14 mouse cellular contexts compared by ENCODE assay signal in the genomic region with DNA sequence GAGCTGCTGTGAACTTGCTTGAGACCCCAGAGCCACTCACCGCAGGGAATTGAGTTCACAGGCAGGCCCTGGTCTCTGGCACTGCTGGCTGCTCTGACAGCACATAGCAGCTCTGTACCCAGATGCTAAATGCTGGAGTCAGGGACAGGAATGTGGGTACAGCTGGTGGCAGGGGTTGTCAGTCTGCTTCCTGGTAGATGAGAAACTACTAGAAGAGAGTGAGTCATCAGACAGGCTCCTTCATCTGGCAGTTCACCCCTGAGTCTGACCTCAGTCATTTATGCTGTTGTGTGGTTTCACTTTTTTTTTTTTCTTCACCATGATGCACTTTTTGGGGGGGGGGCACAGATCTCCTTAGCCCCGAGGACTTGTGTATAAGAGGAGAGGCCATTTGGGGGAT. TPM values are rescaled to one million over a fixed set of nuclear protein-coding genes. Genes with fewer than 3 reads are reported as not detected.
DNase-seq lines count a peak whose midpoint lies in the region; ATAC-seq lines count a peak whose summit lies in the region.
"Had no signal": no experiment of that assay in that cellular context is flagged by ENCODE, and none has a peak within 500 bp of the region (broad histone marks: within the 10 kb centered on the region; RNA-seq: fewer than 3 reads in every experiment).

No protein-coding gene starts in this region.

- H3K9ac ChIP-seq in hindbrain, embryonic 13.5 days, result peak overlapping the region; percentile 14; the same call in 1 of the 2 replicates
- no peak overlapping the region for H3K9ac ChIP-seq in hindbrain, embryonic 11.5 days (ENCODE audit: low read depth, low read length)
- H3K9ac ChIP-seq: intestine, embryonic 15.5 days had no signal

- H3K4me3 ChIP-seq in hindbrain, embryonic 13.5 days, result no peak overlapping the region
- no peak overlapping the region for H3K4me3 ChIP-seq in hindbrain, embryonic 11.5 days (ENCODE audit: low read depth, low read length)
- H3K4me3 ChIP-seq: intestine, embryonic 15.5 days had no signal

- WGBS in hindbrain, embryonic 13.5 days, result 63% methylated on average over 2 of the region's 2 CpGs
- WGBS in hindbrain, embryonic 11.5 days, result 73% methylated on average over 2 of the region's 2 CpGs

- 0 out of 2 replicates have a peak, but pooled peaks cover 7% of the 10 kb centered on the region for H3K27me3 ChIP-seq in hindbrain, embryonic 13.5 days
- no peaks in the 10 kb centered on the region for H3K27me3 ChIP-seq in hindbrain, embryonic 11.5 days (ENCODE audit: control insufficient read depth, insufficient read depth, low read length)
- H3K27me3 ChIP-seq: intestine, embryonic 15.5 days had no signal

- no peak overlapping the region for H3K4me2 ChIP-seq in hindbrain, embryonic 13.5 days
- H3K4me2 ChIP-seq in hindbrain, embryonic 11.5 days (replicated peaks; ENCODE audit: low read depth, low read length), result no peak overlapping the region
- H3K4me2 ChIP-seq: intestine, embryonic 15.5 days had no signal

- no peaks in the 10 kb centered on the region for H3K36me3 ChIP-seq in hindbrain, embryonic 13.5 days
- no peaks in the 10 kb centered on the region for H3K36me3 ChIP-seq in hindbrain, embryonic 11.5 days (ENCODE audit: control insufficient read depth, insufficient read depth, low read length)
- H3K36me3 ChIP-seq: intestine, embryonic 15.5 days had no signal

- no peak for ATAC-seq in hindbrain, embryonic 13.5 days (ENCODE audit: low FRiP score)
- ATAC-seq in hindbrain, embryonic 11.5 days (ENCODE audit: low FRiP score), result no peak
- ATAC-seq: intestine, embryonic 15.5 days had no signal

- no peaks in the 10 kb centered on the region for H3K9me3 ChIP-seq in hindbrain, embryonic 13.5 days
- no peaks in the 10 kb centered on the region for H3K9me3 ChIP-seq in hindbrain, embryonic 11.5 days (ENCODE audit: control insufficient read depth, low read length)
- H3K9me3 ChIP-seq: intestine, embryonic 15.5 days had no signal

- H3K27ac ChIP-seq in hindbrain, embryonic 13.5 days, result no peak overlapping the region
- H3K27ac ChIP-seq in hindbrain, embryonic 11.5 days (ENCODE audit: low read depth, low read length), result no peak overlapping the region
- H3K27ac ChIP-seq: intestine, embryonic 15.5 days; kidney, postnatal 0 days; macrophage had no signal

- peaks cover 48% of the 10 kb centered on the region for H3K4me1 ChIP-seq in hindbrain, embryonic 13.5 days (replicated peaks)
- H3K4me1 ChIP-seq in hindbrain, embryonic 11.5 days (replicated peaks; ENCODE audit: control insufficient read depth, insufficient read depth, low read length), result 0 out of 2 replicates have a peak, but pooled peaks cover 7% of the 10 kb centered on the region

- intact Hi-C loops in heart, postnatal 36 days (cut with DNase I), result no loop called here

- no peak for DNase-seq in hindbrain, embryonic 11.5 days (ENCODE audit: low spot score)
- DNase-seq in 3T3-L1 (ENCODE audit: low read depth, low spot score), result peak; percentile 81
- peak; percentile 39 for DNase-seq in CD4-positive helper T cell, adult 2 months (ENCODE audit: low read depth, low spot score)
- DNase-seq in fibroblast of lung, adult 2 months (ENCODE audit: low read depth), result peak; percentile 16
- no peak for DNase-seq in heart, postnatal 36 days
- no peak for DNase-seq in testis, postnatal 14 days (ENCODE audit: low spot score)
- DNase-seq in frontal cortex, postnatal 25 days (ENCODE audit: low spot score in 2 of 2), result no peak
- DNase-seq: gastrocnemius, postnatal 14 days; heart, postnatal 14 days; liver had no signal

RNA-seq across cellular contexts. Expression of a gene that starts 32.3 kb away (rescaled TPM):
- 0.34 and 0.39 TPM in 2 replicates for polyA plus RNA-seq in hindbrain, embryonic 13.5 days (2015; fragmentation: Nextera tagmentation; extraction: Ambion mirVana)
- polyA plus RNA-seq in hindbrain, embryonic 11.5 days (2014; fragmentation: Nextera tagmentation; extraction: Ambion mirVana), result 0.14 and 0.74 TPM in 2 replicates
- total RNA-seq in heart, postnatal 36 days (2021), result under 1 TPM in 1 of 2 experiments, not detected in 1; 0.03 TPM
- polyA plus RNA-seq: intestine, embryonic 15.5 days; kidney, postnatal 0 days; macrophage had no signal

RNA-seq across cellular contexts. Expression of a gene that starts 55.2 kb away (rescaled TPM):
- 74.7 and 75.9 TPM in 2 replicates for polyA plus RNA-seq in hindbrain, embryonic 13.5 days (2015; fragmentation: Nextera tagmentation; extraction: Ambion mirVana)
- polyA plus RNA-seq in hindbrain, embryonic 11.5 days (2014; fragmentation: Nextera tagmentation; extraction: Ambion mirVana), result 68.0 and 71.4 TPM in 2 replicates
- 10 to 100 TPM; 11.5 to 15.8 TPM for total RNA-seq in heart, postnatal 36 days (2021)

Comparison
In these comparisons a context has a peak if more than half of its experiments do, and no peak if none do; other contexts are left out.
1. DNase-seq: peak in 3T3-L1 (single experiment), CD4-positive helper T cell, adult 2 months (single experiment) and fibroblast of lung, adult 2 months (single experiment); none in hindbrain, embryonic 11.5 days (single experiment), heart, postnatal 36 days (0 of 2), testis, postnatal 14 days (single experiment) and frontal cortex, postnatal 25 days (0 of 2).